ENCODE assay signal across 20 mouse cellular contexts in the genomic region with DNA sequence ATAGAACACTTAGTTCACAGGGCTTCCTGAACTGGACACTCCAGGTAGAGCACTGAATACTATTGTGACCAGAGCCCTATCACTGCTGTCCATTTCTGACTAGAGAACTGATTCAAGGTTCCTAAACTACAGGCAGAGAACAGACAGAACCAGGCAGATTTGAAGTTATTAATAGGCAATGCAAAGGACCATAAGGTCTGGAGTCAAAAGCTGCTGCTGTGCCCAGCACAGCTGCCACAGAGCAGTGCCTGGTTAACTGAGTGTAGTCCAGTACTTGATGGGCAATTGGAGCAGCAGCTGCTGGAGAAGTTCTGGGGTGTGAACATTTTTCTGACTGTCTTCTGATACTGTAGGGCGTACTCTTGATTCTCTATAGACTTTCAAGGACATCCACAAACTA. TPM values are rescaled to one million over a fixed set of nuclear protein-coding genes. Genes with fewer than 3 reads are reported as not detected.
"Had no signal": no experiment of that assay in that cellular context is flagged by ENCODE, and none has a peak within 500 bp of the region (broad histone marks: within the 10 kb centered on the region; RNA-seq: fewer than 3 reads in every experiment).

No protein-coding gene starts in this region.

- H3K36me3 ChIP-seq: liver, embryonic 13.5 days; neural tube, embryonic 12.5 days; neural tube, embryonic 15.5 days had no signal

- H3K27ac ChIP-seq: kidney, embryonic 15.5 days; left cerebral cortex, adult 2 months; liver, embryonic 13.5 days; macrophage; neural tube, embryonic 12.5 days; neural tube, embryonic 15.5 days had no signal

- DNase-seq: kidney, adult 8-10 months; kidney, postnatal 10 days; kidney, postnatal 36 days; layer of hippocampus, postnatal 36 days; liver, embryonic 13.5 days; lung, adult 2 months; midbrain, embryonic 14.5 days; thymus, adult 18-20 months; thymus, postnatal 36 days had no signal

- H3K9me3 ChIP-seq: kidney, embryonic 15.5 days; liver, embryonic 13.5 days; neural tube, embryonic 12.5 days; neural tube, embryonic 15.5 days had no signal

- H3K4me1 ChIP-seq: kidney, embryonic 15.5 days; liver, embryonic 13.5 days; neural tube, embryonic 12.5 days; neural tube, embryonic 15.5 days had no signal

- H3K27me3 ChIP-seq: kidney, embryonic 15.5 days; liver, embryonic 13.5 days; neural tube, embryonic 12.5 days; neural tube, embryonic 15.5 days had no signal

- H3K4me2 ChIP-seq: kidney, embryonic 15.5 days; liver, embryonic 13.5 days; neural tube, embryonic 12.5 days; neural tube, embryonic 15.5 days had no signal

- H3K9ac ChIP-seq: kidney, embryonic 15.5 days; liver, embryonic 13.5 days; neural tube, embryonic 12.5 days; neural tube, embryonic 15.5 days had no signal

- H3K4me3 ChIP-seq: kidney, embryonic 15.5 days; left cerebral cortex, adult 2 months; liver, embryonic 13.5 days; neural tube, embryonic 12.5 days; neural tube, embryonic 15.5 days had no signal

RNA-seq across cellular contexts. Expression of a gene that starts 48.9 kb away (rescaled TPM):
- total RNA-seq: layer of hippocampus, postnatal 36 days; left cerebral cortex, adult 2 months; liver, adult 2 months; megakaryocyte, adult 5-6 weeks had no signal
- polyA plus RNA-seq: liver, adult 2 months; liver, embryonic 13.5 days; liver, embryonic 16.5 days; lung, adult 2 months; macrophage; midbrain, embryonic 14.5 days; neural tube, embryonic 12.5 days; small intestine, adult 2 months; stomach, embryonic 16.5 days; urinary bladder, adult 2 months had no signal
